Mouse (Mus musculus) right cerebral cortex, postnatal 4 days (tissue): ENCODE data around the gene Ranbp9.
"Not testable (repeated sequence)": the region's sequence is repeated elsewhere in the genome, so short reads cannot be mapped to it uniquely, and the experiment has no call there.

Experiments used
- DNase-seq: peaks from one replicate; pipeline ENCODE4 v3.0.0-alpha.2; 2022

Gene Ranbp9

GRCm38 (mm10) chr13:43495645-43496044, 14.6 kb upstream of the Ranbp9 start:
- DNase-seq: no peak

DNA sequence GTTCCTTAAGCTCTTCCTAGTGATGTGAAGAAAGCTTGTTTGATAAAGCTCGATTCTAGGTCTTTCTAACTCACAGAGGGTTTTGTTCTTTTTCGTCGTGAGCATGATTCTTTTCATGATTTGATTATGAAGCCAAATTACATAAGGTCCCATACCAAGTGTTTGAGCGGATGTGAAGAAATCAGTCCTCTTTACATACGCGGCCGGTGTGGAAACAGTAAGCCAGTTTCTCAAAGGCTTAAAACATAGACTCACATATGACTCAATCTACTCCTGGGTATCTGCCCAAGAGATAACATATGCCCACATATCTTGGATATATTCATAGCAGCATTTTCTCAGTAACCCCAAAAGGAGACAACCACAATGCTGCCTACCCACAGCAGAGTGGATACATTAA, 12.6 kb upstream of the Ranbp9 start:
- DNase-seq: no peak

DNA sequence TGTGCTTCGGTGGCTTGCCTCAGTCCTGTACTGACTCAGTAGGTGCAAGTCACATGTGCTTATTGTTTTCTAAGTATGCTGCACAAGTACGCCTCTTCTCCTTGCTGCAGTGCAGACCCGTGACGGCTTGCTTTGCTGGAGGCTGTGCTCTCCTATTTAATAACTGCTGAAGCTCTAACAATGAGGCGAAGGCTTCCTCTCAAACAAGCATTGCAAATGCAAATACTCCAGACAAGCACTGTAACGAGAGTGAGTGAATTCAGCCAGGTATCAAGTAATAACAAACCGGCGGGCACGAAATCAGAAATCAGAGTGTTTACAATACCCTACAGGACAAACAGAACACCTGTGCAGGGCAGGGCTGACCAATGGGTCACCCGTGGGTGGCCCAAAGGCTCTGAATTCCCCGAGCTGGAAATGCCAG, 12.0 kb upstream of the Ranbp9 start:
- no peak for DNase-seq

GRCm38 (mm10) chr13:43486501-43487213, 5.6 kb upstream of the Ranbp9 start:
- DNase-seq: no peak

DNA sequence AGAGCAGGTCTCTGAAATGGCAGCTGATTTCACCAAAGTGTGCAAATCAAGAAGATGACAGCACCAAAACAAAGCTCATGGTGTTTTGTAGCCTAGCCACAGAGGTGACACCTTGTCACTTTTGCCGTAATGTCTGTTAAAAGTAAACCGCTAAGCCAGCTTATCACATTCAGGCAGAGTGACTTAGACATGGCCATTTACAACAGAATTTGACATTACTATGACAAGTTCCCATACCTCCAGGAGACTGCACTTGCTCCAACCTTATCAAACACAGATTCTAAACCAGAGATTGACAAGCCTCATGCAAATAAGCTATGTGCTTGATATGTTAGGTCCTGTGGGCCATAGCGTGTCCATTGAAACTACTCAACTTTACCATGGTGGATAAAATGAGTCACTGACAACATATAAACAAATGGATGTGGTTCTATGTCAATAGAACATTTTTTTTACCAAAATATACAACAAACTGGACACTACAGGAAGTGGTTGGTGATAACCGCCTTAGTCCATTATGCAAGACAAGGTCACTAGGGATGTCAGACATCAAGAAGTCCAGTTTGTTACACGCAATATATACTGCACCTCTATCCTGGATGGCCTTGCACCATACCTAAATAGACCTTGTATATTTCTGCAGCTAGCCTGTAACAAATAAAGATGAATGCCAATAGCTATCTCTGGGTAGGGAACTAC, 4.3 kb upstream of the Ranbp9 start:
- no peak for DNase-seq

DNA sequence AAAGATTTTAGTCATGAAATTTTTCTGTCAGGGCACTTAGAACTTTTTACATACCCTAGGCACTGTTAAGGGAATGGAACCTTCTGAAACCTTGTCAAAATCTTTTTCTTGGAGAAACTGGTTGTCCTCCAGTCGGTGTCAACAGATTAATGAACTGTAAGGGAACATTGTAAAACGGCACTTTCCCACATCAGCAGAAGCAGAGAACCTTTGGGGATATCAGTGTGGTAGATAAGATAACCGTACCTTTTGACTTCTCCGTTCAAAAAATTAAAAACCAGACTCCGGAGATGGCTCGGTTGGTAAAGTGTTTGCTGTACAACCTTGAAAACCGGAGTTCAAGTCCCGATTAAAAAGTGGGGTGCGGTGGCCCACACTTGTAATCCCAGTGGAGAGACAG, 1.7 kb upstream of the Ranbp9 start:
- no peak for DNase-seq

- no peak for DNase-seq
Measured at GRCm38 (mm10) chr13:43481859-43482245, 770 bp upstream of the Ranbp9 start.

- DNase-seq: no peak
Measured at GRCm38 (mm10) chr13:43480595-43480956, 506 bp downstream of the Ranbp9 start.

DNA sequence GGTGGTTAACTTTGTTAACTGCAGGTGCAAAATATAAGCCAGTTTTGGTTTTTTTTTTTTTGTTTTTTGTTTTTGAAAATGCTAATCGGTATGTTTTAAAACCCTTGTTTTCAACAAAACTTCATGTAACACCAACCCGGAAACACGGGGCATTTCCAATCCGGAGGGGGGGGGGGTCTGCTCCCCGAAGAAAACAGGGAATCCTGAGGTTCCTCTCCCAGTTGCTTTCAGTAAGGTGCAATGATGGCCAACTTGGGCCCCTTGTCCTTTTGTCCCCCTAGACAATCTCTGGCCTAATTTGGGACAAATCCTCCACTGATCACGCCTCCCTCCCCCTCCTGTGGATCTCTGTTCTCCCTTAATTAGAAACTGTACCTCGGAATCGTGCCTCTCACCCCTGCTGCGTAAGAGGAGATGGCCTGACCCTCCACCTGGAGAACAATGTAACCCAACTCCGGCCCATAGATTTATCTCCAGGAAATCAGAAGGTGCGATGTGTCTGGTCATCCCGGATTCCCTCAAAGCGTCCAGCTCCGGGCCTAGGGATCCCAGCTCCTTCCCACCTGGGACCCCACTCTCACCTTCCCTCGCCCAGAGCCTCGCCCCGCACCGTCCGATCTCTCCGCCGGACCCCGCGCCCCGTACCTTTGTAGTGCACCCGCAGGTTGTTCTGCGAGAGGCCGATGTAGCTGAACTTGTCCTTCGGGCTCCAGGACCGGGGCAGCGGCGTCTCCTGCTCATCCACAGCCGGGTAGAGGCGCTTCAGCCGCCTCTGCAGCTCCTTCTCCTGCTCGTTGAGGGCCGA, 1.1 kb downstream of the Ranbp9 start:
- peak; percentile 29 for DNase-seq

DNA sequence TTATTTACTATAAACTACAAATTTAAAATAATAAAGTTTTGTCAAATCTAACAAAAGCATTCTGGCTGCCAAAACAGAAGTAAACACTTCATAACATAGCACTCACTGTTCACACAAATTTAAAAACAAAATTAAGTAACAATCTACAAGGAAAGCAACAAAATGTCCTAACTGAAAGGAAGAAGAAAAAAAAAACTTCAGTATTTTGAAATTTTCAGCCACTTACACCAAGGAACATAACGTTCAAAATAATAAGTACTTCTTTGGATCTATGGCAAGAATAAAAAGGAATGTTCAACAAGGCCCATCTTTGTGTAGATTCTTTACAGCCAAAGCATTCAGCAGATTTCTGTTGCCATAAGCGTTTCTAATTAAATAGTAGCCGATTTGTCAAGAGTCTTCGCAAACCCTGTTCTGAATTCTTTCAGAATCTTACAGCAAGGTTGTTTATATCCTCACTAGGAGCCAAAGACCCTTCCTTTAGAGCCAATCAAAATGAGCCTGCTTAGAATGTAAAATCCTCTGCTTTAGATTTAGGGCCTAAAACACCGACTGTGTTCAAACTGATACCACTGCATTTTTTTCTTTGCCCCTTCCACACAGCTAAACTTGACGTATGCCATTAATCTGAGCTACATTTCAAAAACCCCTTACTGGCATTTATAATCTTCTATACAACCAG, 1.9 kb downstream of the Ranbp9 start:
- no peak for DNase-seq

GRCm38 (mm10) chr13:43478586-43478985, 2.5 kb downstream of the Ranbp9 start:
- no peak for DNase-seq

GRCm38 (mm10) chr13:43477098-43477697, 3.9 kb downstream of the Ranbp9 start:
- no peak for DNase-seq

- no peak for DNase-seq
Measured at GRCm38 (mm10) chr13:43476226-43476625, 4.9 kb downstream of the Ranbp9 start.

DNA sequence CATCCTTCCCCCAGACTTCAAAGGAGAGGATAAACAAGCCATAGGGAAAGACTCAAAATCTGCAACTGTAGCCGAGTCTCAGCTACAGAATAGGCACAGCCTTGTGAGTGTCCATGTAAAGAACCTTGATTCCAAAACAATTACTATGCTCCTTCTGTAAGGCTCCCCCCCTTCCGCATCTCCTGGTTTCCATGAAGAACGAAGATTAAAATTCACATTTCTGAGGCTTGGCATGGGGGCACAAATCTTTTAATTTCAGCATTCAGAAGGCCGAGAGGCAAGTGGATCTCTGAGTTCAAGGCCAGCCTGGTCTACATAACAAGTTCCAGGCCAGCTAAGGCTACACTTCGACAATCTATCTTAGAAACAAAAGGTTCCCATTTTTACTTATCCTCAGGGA, 6.4 kb downstream of the Ranbp9 start:
- DNase-seq: no peak

- not testable (repeated sequence) for DNase-seq
Measured at GRCm38 (mm10) chr13:43471861-43472260, 9.2 kb downstream of the Ranbp9 start.

- no peak for DNase-seq
Measured at GRCm38 (mm10) chr13:43469607-43470006, 11.5 kb downstream of the Ranbp9 start.

- no peak for DNase-seq
Measured at GRCm38 (mm10) chr13:43464605-43465004, 16.5 kb downstream of the Ranbp9 start.

- DNase-seq: no peak
Measured at GRCm38 (mm10) chr13:43457161-43457560, 23.9 kb downstream of the Ranbp9 start.

DNA sequence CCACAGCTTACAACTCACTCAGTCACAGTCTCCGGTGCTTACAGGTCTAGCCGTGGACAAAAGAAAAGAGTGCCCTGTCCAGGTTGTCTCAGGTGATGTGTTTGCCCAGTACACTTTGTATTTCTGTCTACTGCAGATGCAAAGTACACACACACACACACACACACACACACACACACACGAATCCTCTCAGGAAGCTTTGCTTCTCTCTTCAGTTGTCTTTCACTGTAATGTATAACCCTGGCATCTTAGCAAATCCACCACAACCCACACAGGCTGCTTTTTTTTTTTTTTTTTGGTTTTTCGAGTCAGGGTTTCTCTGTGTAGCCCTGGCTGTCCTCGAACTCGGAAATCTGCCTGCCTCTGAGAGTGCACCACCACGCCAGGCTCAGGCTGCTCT, 26.7 kb downstream of the Ranbp9 start:
- no peak for DNase-seq

GRCm38 (mm10) chr13:43452843-43453605, 28.1 kb downstream of the Ranbp9 start:
- DNase-seq: no peak

- DNase-seq: no peak
Measured at GRCm38 (mm10) chr13:43452177-43452576, 28.9 kb downstream of the Ranbp9 start.

DNA sequence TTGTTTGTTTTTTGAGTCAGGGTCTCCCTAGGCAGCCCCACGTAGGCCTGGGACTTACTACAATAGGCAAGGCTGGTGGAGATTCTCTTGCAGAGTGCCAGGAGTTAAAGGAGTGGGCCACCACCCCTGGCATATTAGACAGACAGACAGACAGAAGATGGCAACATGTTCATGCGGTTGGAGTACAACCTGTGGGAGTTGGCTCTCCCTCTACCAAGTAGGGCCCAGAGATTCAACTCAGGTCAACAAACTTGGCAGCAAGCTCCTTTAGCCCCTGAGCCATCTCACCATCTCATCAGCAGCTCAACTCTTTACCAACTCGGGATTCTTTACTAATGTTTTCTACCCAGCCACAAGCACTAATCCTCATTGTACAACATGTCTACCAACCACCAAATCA, 30.4 kb downstream of the Ranbp9 start:
- DNase-seq: no peak
